Mouse (Mus musculus) olfactory bulb, adult 2 months (tissue): ENCODE results near the gene Kcnn3.

ENCODE experiments used
- CTCF ChIP-seq: fragments of 200-500 bp; IDR thresholded peaks from 2 replicates; pipeline ENCODE4 v1.5.1; 2012; ENCODE audit warnings: low read depth, mild to moderate bottlenecking, low read length, moderate library complexity; ENCODE audit not compliant: insufficient read depth
- POLR2A ChIP-seq: fragments of 200-500 bp; IDR thresholded peaks from 2 replicates; pipeline ENCODE4 v1.6.1; 2012; ENCODE audit warnings: mild to moderate bottlenecking, low read depth, low read length, moderate library complexity; ENCODE audit not compliant: insufficient read depth

GRCm38 (mm10) chr3:89540371-89540743 is 20.4 kb downstream of the Kcnn3 start:
- no peak for TF ChIP-seq CTCF
- no peak for TF ChIP-seq POLR2A
